Mouse (Mus musculus) limb, embryonic 11.5 days (tissue): ENCODE results near the gene Commd6. TPM values are rescaled to one million over a fixed set of nuclear protein-coding genes. Genes with fewer than 3 reads are reported as not detected.

Source experiments
- ATAC-seq: fragments of 200-750 bp; cut with Nextera tagmentation; 2 replicates; pipeline ENCODE4 v1.8.0; 2017; ENCODE audit warnings: low read depth; ENCODE audit not compliant: insufficient number of reproducible peaks, low FRiP score, low TSS enrichment
- DNase-seq: peaks from one replicate; pipeline ENCODE4 v3.0.0-alpha.2; 2015; ENCODE audit warnings: low spot score
- H3K27ac ChIP-seq: fragments of 300-500 bp; sonication (generic); replicated peaks from 2 replicates; pipeline ENCODE4 v1.5.1; 2014; ENCODE audit warnings: low read depth, mild to moderate bottlenecking, low read length
- H3K27me3 ChIP-seq: fragments of 300-500 bp; sonication (generic); 2 replicates; pipeline ENCODE4 v1.6.1; 2014; ENCODE audit warnings: mild to moderate bottlenecking, low read length, mixed read lengths; ENCODE audit not compliant: control insufficient read depth, insufficient read depth
- H3K36me3 ChIP-seq: fragments of 300-500 bp; sonication (generic); 2 replicates; pipeline ENCODE4 v1.6.1; 2014; ENCODE audit warnings: mild to moderate bottlenecking, low read length, moderate library complexity, mixed read lengths; ENCODE audit not compliant: control insufficient read depth, insufficient read depth
- H3K4me1 ChIP-seq: fragments of 300-500 bp; sonication (generic); 2 replicates; pipeline ENCODE4 v1.6.1; 2014; ENCODE audit warnings: low read length, mixed read lengths; ENCODE audit not compliant: control insufficient read depth, insufficient read depth
- H3K4me2 ChIP-seq: fragments of 300-500 bp; sonication (generic); 2 replicates; pipeline ENCODE4 v1.6.1; 2014; ENCODE audit warnings: low read depth, mild to moderate bottlenecking, moderate library complexity; ENCODE audit not compliant: severe bottlenecking
- H3K4me3 ChIP-seq: fragments of 300-500 bp; sonication (generic); 2 replicates; pipeline ENCODE4 v1.5.1; 2014; ENCODE audit warnings: low read depth, low read length
- H3K9ac ChIP-seq: fragments of 300-500 bp; sonication (generic); 2 replicates; pipeline ENCODE4 v1.6.1; 2014; ENCODE audit warnings: mild to moderate bottlenecking, low read length
- H3K9me3 ChIP-seq: fragments of 300-500 bp; sonication (generic); 2 replicates; pipeline ENCODE4 v1.6.1; 2016; ENCODE audit warnings: low read length; ENCODE audit not compliant: control insufficient read depth
- WGBS: fragments of 180-500 bp; shearing (Covaris S2); extraction: QIAGEN DNeasy Blood & Tissue Kit; methylation state at CpG from one replicate; pipeline ENCODE4 v1.1.7; 2014; 5-methylcytosine and 5-hydroxymethylcytosine counted together
- polyA plus RNA-seq: library from polyadenylated mRNA; unstranded; fragments of >200 nt; fragmentation: Nextera tagmentation; extraction: Ambion mirVana; gene quantifications from 2 replicates; pipeline ENCODE4 v1.2.1, GENCODE M21; 2014

Commd6 gene
- polyA plus RNA-seq, 1 experiment from 2014 or later: 88.8 TPM

GRCm38 (mm10) chr14:101605843-101606242 is 34.6 kb downstream of the Commd6 start:
- no peaks in the 10 kb centered on the region for H3K27me3 ChIP-seq
- DNase-seq (no peak), ATAC-seq (no peak)
- no peak overlapping the region for H3K9ac ChIP-seq
- no peaks in the 10 kb centered on the region for H3K9me3 ChIP-seq
- H3K27ac ChIP-seq: no peak overlapping the region
- H3K36me3 ChIP-seq: no peaks in the 10 kb centered on the region
- no peak overlapping the region for H3K4me2 ChIP-seq
- H3K4me3 ChIP-seq: no peak overlapping the region
- H3K4me1 ChIP-seq: 0 out of 2 replicates have a peak, but pooled peaks cover 5% of the 10 kb centered on the region
- 87% methylated on average over 2 of the region's 2 CpGs for WGBS

DNA sequence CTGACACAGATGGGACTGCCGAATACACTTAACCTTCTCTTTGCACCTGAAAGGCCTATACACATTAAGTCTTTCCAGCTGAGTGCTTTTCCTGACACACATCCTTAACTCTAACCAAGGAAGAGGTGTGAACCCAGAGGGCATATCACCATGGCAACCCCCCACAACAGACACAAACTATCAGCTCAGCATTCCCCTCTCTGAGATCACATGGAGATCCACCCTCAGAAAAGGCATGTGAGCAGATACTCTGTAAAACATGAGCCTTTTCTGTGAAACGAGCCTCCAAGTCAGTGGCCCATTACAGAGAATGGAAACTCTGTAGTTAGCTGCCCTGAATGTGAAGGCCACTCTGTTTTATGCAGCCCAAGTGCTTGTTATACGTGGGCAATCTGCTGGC is 37.6 kb downstream of the Commd6 start:
- H3K27me3 ChIP-seq: no peaks in the 10 kb centered on the region
- 57% methylated on average over 3 of the region's 3 CpGs for WGBS
- DNase-seq (no peak), ATAC-seq (no peak)
- no peak overlapping the region for H3K4me2 ChIP-seq
- H3K4me1 ChIP-seq: 0 out of 2 replicates have a peak, but pooled peaks cover 2% of the 10 kb centered on the region
- H3K36me3 ChIP-seq: no peaks in the 10 kb centered on the region
- H3K27ac ChIP-seq: no peak overlapping the region
- no peak overlapping the region for H3K9ac ChIP-seq
- H3K4me3 ChIP-seq: no peak overlapping the region
- no peaks in the 10 kb centered on the region for H3K9me3 ChIP-seq

DNA sequence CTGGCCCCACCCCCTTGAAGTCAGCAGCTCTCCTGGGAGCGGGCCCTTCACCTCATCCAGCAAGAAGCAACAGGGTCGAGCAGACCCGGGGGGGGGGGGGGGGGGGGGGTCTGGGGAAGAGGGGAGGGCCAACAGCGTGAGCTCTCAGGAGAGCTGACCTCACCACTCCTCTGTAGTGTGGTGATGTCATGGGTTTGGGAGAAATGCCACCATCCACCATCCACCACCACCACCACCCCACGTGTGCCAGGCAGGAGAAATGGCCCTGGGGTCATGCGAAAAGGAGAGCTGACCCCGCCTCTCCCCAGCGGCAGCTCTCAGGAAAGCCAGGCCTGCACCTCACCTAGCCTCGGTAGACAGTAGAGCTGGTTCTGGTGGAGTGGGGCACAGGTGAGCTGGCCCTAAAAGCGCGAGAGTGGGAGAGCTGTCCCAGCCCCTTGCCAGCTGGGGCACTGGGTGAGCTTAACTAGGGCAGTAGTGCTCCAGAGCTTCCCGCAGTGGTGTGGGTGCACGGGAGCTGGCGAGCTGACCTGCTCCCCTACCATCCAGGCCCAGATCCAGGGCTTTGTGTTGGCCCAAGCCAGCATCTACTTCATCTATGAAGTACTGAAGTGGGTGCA is 43.3 kb downstream of the Commd6 start:
- Histone ChIP-seq H3K9me3 (no peaks in the 10 kb centered on the region), H3K4me1 (no peaks in the 10 kb centered on the region), H3K27me3 (no peaks in the 10 kb centered on the region), H3K4me2 (no peak overlapping the region), H3K27ac (no peak overlapping the region), H3K9ac (no peak overlapping the region), H3K4me3 (no peak overlapping the region), H3K36me3 (no peaks in the 10 kb centered on the region)
- ATAC-seq: 0 out of 2 replicates have a peak, but pooled peaks have one; percentile 39
- no peak for DNase-seq
- WGBS: 87% methylated on average over 12 of the region's 14 CpGs

DNA sequence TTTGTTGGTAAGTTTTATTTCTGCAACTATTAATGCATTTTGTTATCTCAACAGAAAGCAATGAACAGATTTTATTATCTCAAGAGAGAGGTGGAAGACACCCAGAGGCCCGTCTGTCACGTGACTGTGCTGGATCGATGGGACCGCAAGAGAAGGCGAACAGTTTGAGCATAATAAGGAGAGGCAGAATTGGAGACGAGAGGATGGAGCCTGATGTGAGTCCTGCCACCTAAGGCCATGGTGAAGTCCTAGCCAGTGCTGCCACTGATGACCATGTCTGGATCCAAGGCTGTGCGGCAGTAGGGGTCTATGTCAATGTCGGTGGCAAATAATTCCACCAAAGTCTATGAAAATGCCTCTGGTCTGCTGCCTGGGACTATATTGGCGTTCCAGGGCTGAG is 43.8 kb downstream of the Commd6 start:
- DNase-seq: no peak
- no peak for ATAC-seq
- WGBS: 96% methylated on average over 9 of the region's 9 CpGs

GRCm38 (mm10) chr14:101595301-101596080 is 45.0 kb downstream of the Commd6 start:
- WGBS: 94% methylated on average over 13 of the region's 13 CpGs
- H3K9me3 ChIP-seq: no peaks in the 10 kb centered on the region
- H3K4me2 ChIP-seq: no peak overlapping the region
- DNase-seq: no peak
- no peak overlapping the region for H3K9ac ChIP-seq
- no peaks in the 10 kb centered on the region for H3K4me1 ChIP-seq
- no peaks in the 10 kb centered on the region for H3K27me3 ChIP-seq
- H3K36me3 ChIP-seq: no peaks in the 10 kb centered on the region
- H3K27ac ChIP-seq: no peak overlapping the region
- H3K4me3 ChIP-seq: no peak overlapping the region
- ATAC-seq: no peak

More for the DNA sequence above, 43.8 kb downstream of the Commd6 start:
- Histone ChIP-seq H3K9me3 (no peaks in the 10 kb centered on the region), H3K4me1 (no peaks in the 10 kb centered on the region), H3K27me3 (no peaks in the 10 kb centered on the region), H3K27ac (no peak overlapping the region), H3K4me3 (no peak overlapping the region), H3K36me3 (no peaks in the 10 kb centered on the region), H3K4me2 (no peak overlapping the region), H3K9ac (no peak overlapping the region)

DNA sequence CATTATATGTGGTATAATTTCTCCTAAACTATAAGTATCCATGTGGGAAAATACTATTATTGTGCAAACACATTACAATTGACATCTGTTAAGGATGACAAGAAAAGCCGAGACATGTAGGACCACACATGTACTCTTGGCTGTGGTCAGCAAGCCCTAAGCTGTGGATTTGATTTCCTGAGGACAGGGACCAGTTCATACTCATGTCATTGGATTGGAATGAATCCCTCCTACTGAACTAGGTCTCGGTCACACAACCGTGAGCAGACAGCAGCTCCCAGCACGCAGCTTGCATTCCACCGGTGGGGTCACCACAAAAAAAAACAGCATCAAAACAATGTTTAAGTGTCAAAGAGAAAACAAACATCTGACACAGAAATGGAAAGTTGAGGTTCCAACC is 46.5 kb downstream of the Commd6 start:
- H3K4me3 ChIP-seq: no peak overlapping the region
- WGBS: 88% methylated on average over 5 of the region's 5 CpGs
- ATAC-seq: no peak

DNA sequence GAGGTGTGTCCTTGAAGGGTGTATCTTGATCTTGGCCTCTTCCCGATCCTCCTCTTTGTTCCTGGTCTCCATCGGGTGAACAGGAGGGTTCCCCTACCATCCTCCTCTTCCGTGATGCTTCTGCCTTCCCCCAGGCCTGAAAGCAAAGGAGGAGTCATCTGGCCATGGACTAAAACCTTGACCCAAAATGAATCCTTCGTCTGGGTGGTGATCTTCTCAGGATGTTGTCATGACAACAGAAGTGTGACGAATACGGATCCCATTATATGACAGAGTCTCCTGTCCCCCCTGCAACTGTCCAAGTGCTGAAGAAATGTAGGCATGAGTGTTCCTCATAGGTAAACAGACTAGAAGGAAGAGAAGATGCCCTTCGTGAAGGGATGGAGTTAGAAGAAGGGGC is 47.1 kb downstream of the Commd6 start:
- H3K27ac ChIP-seq: no peak overlapping the region
- no peaks in the 10 kb centered on the region for H3K4me1 ChIP-seq
- no peak overlapping the region for H3K4me3 ChIP-seq
- H3K4me2 ChIP-seq: no peak overlapping the region
- WGBS: 89% methylated on average over 7 of the region's 7 CpGs
- H3K9me3 ChIP-seq: no peaks in the 10 kb centered on the region
- no peak for DNase-seq
- no peaks in the 10 kb centered on the region for H3K27me3 ChIP-seq
- H3K36me3 ChIP-seq: no peaks in the 10 kb centered on the region
- no peak for ATAC-seq
- no peak overlapping the region for H3K9ac ChIP-seq

More for the DNA sequence above, 46.5 kb downstream of the Commd6 start:
- no peak for DNase-seq
- Histone ChIP-seq H3K36me3 (no peaks in the 10 kb centered on the region), H3K9me3 (no peaks in the 10 kb centered on the region), H3K4me1 (no peaks in the 10 kb centered on the region), H3K9ac (no peak overlapping the region), H3K4me2 (no peak overlapping the region), H3K27me3 (no peaks in the 10 kb centered on the region), H3K27ac (no peak overlapping the region)

GRCm38 (mm10) chr14:101591101-101591500 is 49.4 kb downstream of the Commd6 start:
- 72% methylated on average over 5 of the region's 5 CpGs for WGBS
- H3K4me3 ChIP-seq: no peak overlapping the region
- no peaks in the 10 kb centered on the region for H3K9me3 ChIP-seq
- DNase-seq (no peak), ATAC-seq (no peak)
- peaks cover 3% of the 10 kb centered on the region; the same call in 1 of the 2 replicates for H3K4me1 ChIP-seq
- no peak overlapping the region for H3K27ac ChIP-seq
- H3K36me3 ChIP-seq: no peaks in the 10 kb centered on the region
- H3K4me2 ChIP-seq: no peak overlapping the region
- H3K9ac ChIP-seq: no peak overlapping the region
- no peaks in the 10 kb centered on the region for H3K27me3 ChIP-seq
